Mouse (Mus musculus): ENCODE results near the gene Npcd. TPM values are rescaled to one million over a fixed set of nuclear protein-coding genes. Genes with fewer than 3 reads are reported as not detected.

Npcd gene
- total and polyA plus RNA-seq, 2 experiments from 2014 or later, result 2.7 to 12.6 TPM

DNA sequence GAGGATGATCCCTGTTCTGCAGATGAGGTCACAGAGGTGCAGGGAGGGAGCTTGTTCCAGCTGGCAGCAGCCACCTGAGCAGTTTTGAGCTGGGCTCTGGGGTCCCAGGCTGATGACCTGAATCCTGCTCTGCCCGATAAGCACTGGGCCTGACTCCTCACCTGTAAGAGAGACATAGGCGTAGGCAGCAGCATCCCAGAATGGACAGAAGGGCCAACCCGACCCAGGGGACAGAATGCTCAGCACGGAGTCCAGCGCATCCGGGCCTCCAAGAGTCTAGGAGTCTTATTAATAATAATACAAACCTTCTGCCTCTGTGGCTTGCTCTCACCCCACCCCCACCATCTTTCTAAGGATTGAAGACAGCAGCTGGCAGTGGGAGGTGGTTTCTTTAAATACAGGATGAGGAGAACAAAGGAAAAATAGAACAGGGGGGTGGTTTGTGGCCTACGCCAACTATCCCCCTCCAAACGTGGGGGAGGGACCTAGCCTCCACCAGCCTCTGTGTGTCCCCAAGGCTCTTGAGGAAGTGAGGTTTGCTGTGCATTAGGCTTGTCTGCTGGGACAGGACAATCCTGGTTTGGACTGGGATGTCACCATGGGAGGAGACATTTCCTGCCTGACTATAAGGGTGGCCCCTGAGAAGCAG is 77.9 kb downstream of the Npcd start:
- ATAC-seq (no peak), DNase-seq (ENCODE audit: low spot score) (no peak)
- no peak overlapping the region for H3K4me3 ChIP-seq (ENCODE audit: low read length)
- no peak overlapping the region for H3K9ac ChIP-seq (replicated peaks; ENCODE audit: low read length)
- H3K4me2 ChIP-seq (ENCODE audit: low read depth, low read length), result no peak overlapping the region
- no peaks in the 10 kb centered on the region; the same call in 1 of the 2 replicates for H3K36me3 ChIP-seq (ENCODE audit: insufficient read depth, low read length)
- no peak overlapping the region for H3K27ac ChIP-seq
- no peaks in the 10 kb centered on the region for H3K9me3 ChIP-seq (ENCODE audit: low read length)
- TF ChIP-seq CTCF (IDR thresholded peaks at IDR 0.05; ENCODE audit: low read depth), result no peak
- WGBS, result 64% methylated on average over 8 of the region's 8 CpGs
- no peaks in the 10 kb centered on the region for H3K4me1 ChIP-seq (ENCODE audit: insufficient read depth, low read length)
- no peaks in the 10 kb centered on the region for H3K27me3 ChIP-seq (ENCODE audit: insufficient read depth, low read length)

DNA sequence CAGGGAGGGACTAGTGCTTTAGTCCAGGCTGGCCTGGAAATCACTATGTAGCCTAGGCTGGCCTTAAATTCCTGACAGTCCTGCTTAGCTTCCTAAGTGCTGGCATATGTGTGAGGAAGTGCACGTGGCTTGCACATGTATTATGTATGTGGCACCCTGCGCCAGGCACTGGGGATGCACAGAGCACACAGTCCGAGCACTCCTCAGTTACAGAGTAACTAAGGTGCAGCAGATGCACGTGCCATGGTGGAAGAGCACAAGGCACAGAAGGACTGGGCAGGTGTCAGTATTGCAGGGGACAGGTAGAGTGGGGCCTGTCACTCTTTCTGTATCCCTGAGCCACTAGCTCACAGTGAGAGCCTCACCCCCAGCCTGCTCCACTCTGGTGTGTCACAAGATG is 78.9 kb downstream of the Npcd start:
- Histone ChIP-seq H3K9me3 (ENCODE audit: low read length) (no peaks in the 10 kb centered on the region), H3K36me3 (ENCODE audit: insufficient read depth, low read length) (no peaks in the 10 kb centered on the region), H3K4me1 (ENCODE audit: insufficient read depth, low read length) (no peaks in the 10 kb centered on the region), H3K27me3 (ENCODE audit: insufficient read depth, low read length) (no peaks in the 10 kb centered on the region), H3K27ac (no peak overlapping the region), H3K9ac (replicated peaks; ENCODE audit: low read length) (no peak overlapping the region), H3K4me3 (ENCODE audit: low read length) (no peak overlapping the region), H3K4me2 (ENCODE audit: low read depth, low read length) (no peak overlapping the region)
- TF ChIP-seq CTCF (IDR thresholded peaks at IDR 0.05; ENCODE audit: low read depth), result no peak
- no peak for ATAC-seq
- 79% methylated on average over 4 of the region's 4 CpGs for WGBS
- DNase-seq (ENCODE audit: low spot score), result no peak

DNA sequence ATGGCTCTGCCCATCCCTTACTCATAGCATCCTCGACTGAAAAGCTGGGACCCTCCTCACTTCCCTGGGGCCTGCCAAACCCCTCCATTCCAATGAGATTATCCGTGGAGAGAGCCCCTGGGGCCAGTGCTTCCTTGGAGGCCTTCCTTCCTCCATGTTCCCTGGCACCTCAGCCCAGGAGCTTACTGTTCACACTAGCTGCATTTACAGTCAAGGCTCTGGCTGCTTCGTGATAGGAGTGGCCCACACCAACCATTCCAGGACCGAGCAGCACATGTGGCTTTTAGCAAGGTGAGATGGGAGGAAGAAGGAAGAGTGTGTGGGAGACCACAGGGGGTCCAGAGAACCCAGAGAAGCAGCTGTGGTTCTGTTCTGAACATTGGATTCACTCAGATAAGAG is 80.2 kb downstream of the Npcd start:
- Histone ChIP-seq H3K27ac (no peak overlapping the region), H3K9ac (replicated peaks; ENCODE audit: low read length) (no peak overlapping the region)
- WGBS, result 55% methylated on average over 4 of the region's 4 CpGs

GRCm38 (mm10) chr15:79753420-79753752 is 80.7 kb downstream of the Npcd start:
- no peak overlapping the region for H3K9ac ChIP-seq (replicated peaks; ENCODE audit: low read length)
- H3K36me3 ChIP-seq (ENCODE audit: insufficient read depth, low read length), result no peaks in the 10 kb centered on the region
- no peak; the same call in 1 of the 2 replicates for ATAC-seq
- no peak for DNase-seq (ENCODE audit: low spot score)
- H3K9me3 ChIP-seq (ENCODE audit: low read length), result no peaks in the 10 kb centered on the region
- H3K27me3 ChIP-seq (ENCODE audit: insufficient read depth, low read length), result no peaks in the 10 kb centered on the region
- no peak for TF ChIP-seq CTCF (IDR thresholded peaks at IDR 0.05; ENCODE audit: low read depth)
- H3K4me2 ChIP-seq (ENCODE audit: low read depth, low read length), result no peak overlapping the region
- H3K4me1 ChIP-seq (ENCODE audit: insufficient read depth, low read length), result no peaks in the 10 kb centered on the region
- no peak overlapping the region for H3K27ac ChIP-seq
- WGBS, result 98% methylated on average over 3 of the region's 3 CpGs
- no peak overlapping the region for H3K4me3 ChIP-seq (ENCODE audit: low read length)

More for the DNA sequence above, 80.2 kb downstream of the Npcd start:
- H3K9me3 ChIP-seq (ENCODE audit: low read length), result no peaks in the 10 kb centered on the region
- ATAC-seq (no peak), DNase-seq (ENCODE audit: low spot score) (no peak)
- no peaks in the 10 kb centered on the region for H3K36me3 ChIP-seq (ENCODE audit: insufficient read depth, low read length)
- no peak overlapping the region for H3K4me3 ChIP-seq (ENCODE audit: low read length)
- no peaks in the 10 kb centered on the region for H3K4me1 ChIP-seq (ENCODE audit: insufficient read depth, low read length)
- H3K27me3 ChIP-seq (ENCODE audit: insufficient read depth, low read length), result no peaks in the 10 kb centered on the region
- no peak for TF ChIP-seq CTCF (IDR thresholded peaks at IDR 0.05; ENCODE audit: low read depth)
- no peak overlapping the region for H3K4me2 ChIP-seq (ENCODE audit: low read depth, low read length)

DNA sequence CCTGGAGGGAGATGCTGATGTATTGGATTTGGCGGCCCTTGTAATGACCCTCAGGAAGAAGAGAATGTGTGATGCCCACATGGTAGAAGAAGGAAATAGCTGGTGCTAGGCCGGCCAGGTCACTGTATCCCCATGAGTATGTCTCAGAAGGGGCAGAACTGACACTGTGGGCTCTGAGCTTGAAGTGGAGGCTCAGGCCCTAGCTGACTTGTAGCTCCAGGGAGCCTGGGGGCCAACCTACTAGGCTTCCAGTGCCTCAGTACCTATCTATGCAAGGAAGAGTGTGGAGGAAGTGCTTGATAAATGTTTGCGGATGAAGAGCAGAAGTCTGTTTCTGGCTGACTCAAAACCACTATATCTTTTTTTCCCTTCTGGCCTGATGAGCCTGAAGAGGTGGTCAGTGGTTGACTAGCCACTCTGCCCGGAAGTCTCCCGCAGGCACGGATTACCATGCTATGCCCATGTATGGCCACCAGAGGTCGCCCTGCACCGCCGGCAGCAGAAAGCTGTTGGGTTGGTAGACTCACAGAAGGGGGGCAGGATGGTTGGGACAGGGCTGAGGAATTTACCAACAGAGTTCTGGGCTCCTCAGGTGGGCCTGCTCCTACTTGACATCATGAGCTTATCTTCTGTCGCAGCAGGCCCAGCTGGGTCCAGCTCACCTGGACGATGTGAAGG is 81.2 kb downstream of the Npcd start:
- ATAC-seq (peak; percentile 62; the same call in 1 of the 2 replicates), DNase-seq (ENCODE audit: low spot score) (peak; percentile 78)
- WGBS, result 25% methylated on average over 11 of the region's 11 CpGs
- Histone ChIP-seq H3K4me2 (ENCODE audit: low read depth, low read length) (no peak overlapping the region), H3K4me3 (ENCODE audit: low read length) (no peak overlapping the region), H3K27me3 (ENCODE audit: insufficient read depth, low read length) (no peaks in the 10 kb centered on the region), H3K9ac (replicated peaks; ENCODE audit: low read length) (no peak overlapping the region), H3K27ac (no peak overlapping the region), H3K36me3 (ENCODE audit: insufficient read depth, low read length) (no peaks in the 10 kb centered on the region), H3K4me1 (ENCODE audit: insufficient read depth, low read length) (no peaks in the 10 kb centered on the region), H3K9me3 (ENCODE audit: low read length) (no peaks in the 10 kb centered on the region)
- peak; percentile 99 for TF ChIP-seq CTCF (IDR thresholded peaks at IDR 0.05; ENCODE audit: low read depth)

DNA sequence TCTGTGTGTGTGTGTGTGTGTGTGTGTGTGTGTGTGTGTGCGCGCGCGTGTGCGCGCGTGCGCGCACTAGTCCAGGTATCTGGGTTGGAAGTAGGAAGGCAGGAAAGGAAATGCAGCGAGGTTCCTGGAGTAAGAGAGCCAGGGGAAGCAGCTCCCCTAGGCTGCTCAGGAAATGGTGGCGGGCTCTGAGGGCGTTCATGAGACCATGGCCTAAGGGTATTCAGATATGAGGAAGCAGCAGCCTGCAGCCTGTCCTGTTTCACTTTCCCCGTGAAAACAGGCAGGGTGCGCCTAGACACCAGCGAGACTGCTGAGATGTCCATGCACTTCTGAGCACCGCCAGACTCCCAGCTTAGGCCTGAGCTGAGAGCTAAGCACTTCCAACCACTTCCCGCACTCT is 82.3 kb downstream of the Npcd start:
- Histone ChIP-seq H3K4me3 (ENCODE audit: low read length) (no peak overlapping the region), H3K27ac (no peak overlapping the region), H3K9me3 (ENCODE audit: low read length) (no peaks in the 10 kb centered on the region), H3K4me1 (ENCODE audit: insufficient read depth, low read length) (no peaks in the 10 kb centered on the region), H3K9ac (replicated peaks; ENCODE audit: low read length) (no peak overlapping the region), H3K4me2 (ENCODE audit: low read depth, low read length) (no peak overlapping the region), H3K36me3 (ENCODE audit: insufficient read depth, low read length) (no peaks in the 10 kb centered on the region), H3K27me3 (ENCODE audit: insufficient read depth, low read length) (no peaks in the 10 kb centered on the region)
- no peak for ATAC-seq
- WGBS, result 87% methylated on average over 17 of the region's 17 CpGs
- no peak for DNase-seq (ENCODE audit: low spot score)
- no peak for TF ChIP-seq CTCF (IDR thresholded peaks at IDR 0.05; ENCODE audit: low read depth)

DNA sequence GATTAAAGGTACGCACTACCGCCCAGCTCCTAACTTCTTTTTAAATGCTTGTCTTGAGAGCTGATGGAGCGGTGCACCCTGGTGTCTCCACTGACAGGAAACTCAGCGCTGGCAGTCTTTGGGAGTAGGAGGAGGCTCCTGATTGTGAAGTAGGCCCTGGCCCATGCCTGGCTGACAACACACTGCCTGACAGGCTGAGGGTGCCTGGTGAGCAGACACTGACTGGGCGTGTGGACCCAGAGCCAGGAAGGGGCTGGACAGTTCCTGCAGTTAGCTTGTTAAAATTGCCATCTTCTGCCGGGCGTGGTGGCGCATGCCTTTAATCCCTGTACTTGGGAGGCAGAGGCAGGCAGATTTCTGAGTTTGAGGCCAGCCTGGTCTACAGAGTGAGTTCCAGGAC is 83.8 kb downstream of the Npcd start:
- no peak overlapping the region for H3K4me2 ChIP-seq (ENCODE audit: low read depth, low read length)
- TF ChIP-seq CTCF (IDR thresholded peaks at IDR 0.05; ENCODE audit: low read depth), result no peak
- H3K27ac ChIP-seq, result no peak overlapping the region
- H3K4me3 ChIP-seq (ENCODE audit: low read length), result no peak overlapping the region
- no peaks in the 10 kb centered on the region for H3K9me3 ChIP-seq (ENCODE audit: low read length)
- 87% methylated on average over 8 of the region's 8 CpGs for WGBS
- ATAC-seq (no peak), DNase-seq (ENCODE audit: low spot score) (no peak)
- no peak overlapping the region for H3K9ac ChIP-seq (replicated peaks; ENCODE audit: low read length)
- H3K4me1 ChIP-seq (ENCODE audit: insufficient read depth, low read length), result no peaks in the 10 kb centered on the region
- H3K27me3 ChIP-seq (ENCODE audit: insufficient read depth, low read length), result no peaks in the 10 kb centered on the region
- no peaks in the 10 kb centered on the region for H3K36me3 ChIP-seq (ENCODE audit: insufficient read depth, low read length)
